Mouse (Mus musculus) C2C12 (cell line): ENCODE measurements around the gene Catip.

Source experiments
- CEBPB ChIP-seq: IDR thresholded peaks from one replicate; pipeline ENCODE4 v1.6.1; 2011; ENCODE audit warnings: low read depth, mild to moderate bottlenecking, control low read depth, moderate library complexity
- CTCF ChIP-seq: IDR thresholded peaks from one replicate; pipeline ENCODE4 v1.5.1; 2011; ENCODE audit not compliant: control insufficient read depth, insufficient read depth, insufficient read length

GRCm38 (mm10) chr1:74393697-74394096 is 31.8 kb downstream of the Catip start:
- no peak for TF ChIP-seq CTCF
- no peak for TF ChIP-seq CEBPB
